Mouse (Mus musculus) neural tube, embryonic 14.5 days (tissue): Measurements from ENCODE around the gene Fzd2. TPM values are rescaled to one million over a fixed set of nuclear protein-coding genes. Genes with fewer than 3 reads are reported as not detected.

Experiments
- polyA plus RNA-seq: library from polyadenylated mRNA; unstranded; fragments of >200 nt; fragmentation: Nextera tagmentation; extraction: Ambion mirVana; gene quantifications from 2 replicates; pipeline ENCODE4 v1.2.1, GENCODE M21; 2014

The Fzd2 gene
- polyA plus RNA-seq, 1 experiment from 2014 or later = 6.5 TPM

Other genes starting within 250 kb of the Fzd2 start
- 1.6 and 2.4 TPM in 2 replicates for gene Slc4a1, start 238.2 kb upstream of the Fzd2 start, polyA plus RNA-seq
- 97.8 and 115 TPM in 2 replicates for gene Rundc3a, start 211.0 kb upstream of the Fzd2 start, polyA plus RNA-seq
- 141 and 144 TPM in 2 replicates for gene Slc25a39, start 196.4 kb upstream of the Fzd2 start, polyA plus RNA-seq
- 43.3 and 68.2 TPM in 2 replicates for gene Grn, start 174.1 kb upstream of the Fzd2 start, polyA plus RNA-seq
- gene Fam171a2, start 156.7 kb upstream of the Fzd2 start, polyA plus RNA-seq = 25.4 and 38.4 TPM in 2 replicates
- gene Itga2b, start 134.3 kb upstream of the Fzd2 start, polyA plus RNA-seq = 5.5 and 7.0 TPM in 2 replicates
- 57.8 and 83.7 TPM in 2 replicates for gene Gpatch8, start 48.0 kb upstream of the Fzd2 start, polyA plus RNA-seq
- gene Gm11627, start 24.9 kb upstream of the Fzd2 start, polyA plus RNA-seq = 6.6 and 6.9 TPM in 2 replicates
- gene Meioc, start 59.3 kb downstream of the Fzd2 start, polyA plus RNA-seq = 0.11 and 0.12 TPM in 2 replicates
- gene Ccdc43, start 93.4 kb downstream of the Fzd2 start, polyA plus RNA-seq = 35.5 and 37.4 TPM in 2 replicates
- 22.2 and 31.8 TPM in 2 replicates for gene Adam11, start 157.0 kb downstream of the Fzd2 start, polyA plus RNA-seq
- 34.1 and 34.7 TPM in 2 replicates for gene Gjc1, start 215.3 kb downstream of the Fzd2 start, polyA plus RNA-seq
- 5.0 and 10.2 TPM in 2 replicates for gene Higd1b, start 231.5 kb downstream of the Fzd2 start, polyA plus RNA-seq